ENCODE assay signal across 17 mouse cellular contexts in the genomic region with DNA sequence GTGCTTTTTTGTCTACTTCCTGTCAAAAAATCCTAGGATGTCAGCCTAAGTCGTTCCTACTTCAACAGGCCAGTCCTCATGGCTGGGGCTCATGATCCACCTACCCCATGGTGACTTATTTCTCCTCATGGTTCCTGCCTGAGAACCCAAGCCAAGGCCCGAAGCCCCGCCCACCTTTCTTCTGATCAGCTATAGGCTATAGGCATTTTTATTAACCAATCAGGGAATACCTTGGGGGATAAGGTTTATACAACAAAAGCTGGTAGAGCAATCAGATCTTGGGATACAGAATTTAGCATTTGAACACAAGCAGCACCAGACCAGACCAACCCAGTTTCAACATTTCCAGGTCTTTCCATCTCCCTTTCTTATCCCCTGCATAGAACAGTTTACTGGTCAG.
"Had no signal": no experiment of that assay in that cellular context is flagged by ENCODE, and none has a peak within 500 bp of the region (broad histone marks: within the 10 kb centered on the region; RNA-seq: fewer than 3 reads in every experiment).

No protein-coding gene starts in this region.

- H3K27ac ChIP-seq: midbrain, embryonic 10.5 days; midbrain, embryonic 13.5 days; neural tube, embryonic 13.5 days; neural tube, embryonic 15.5 days had no signal

- H3K9ac ChIP-seq: lung, embryonic 14.5 days; midbrain, embryonic 13.5 days; neural tube, embryonic 13.5 days; neural tube, embryonic 15.5 days had no signal

- H3K36me3 ChIP-seq: midbrain, embryonic 10.5 days; midbrain, embryonic 13.5 days; neural tube, embryonic 13.5 days; neural tube, embryonic 15.5 days had no signal

- H3K4me1 ChIP-seq: midbrain, embryonic 10.5 days; midbrain, embryonic 13.5 days; neural tube, embryonic 13.5 days; neural tube, embryonic 15.5 days had no signal

- H3K27me3 ChIP-seq: midbrain, embryonic 13.5 days; neural tube, embryonic 13.5 days; neural tube, embryonic 15.5 days had no signal

- DNase-seq: lung, adult 18-20 months; lung, embryonic 14.5 days; lung, postnatal 10 days; lung, postnatal 4 days; retina, postnatal 1 day; right cerebral cortex, adult 18-20 months; right cerebral cortex, postnatal 25 days; right cerebral cortex, postnatal 4 days; spleen, adult 18-20 months; thymus, adult 18-20 months; thymus, postnatal 14 days; thymus, postnatal 36 days had no signal

- H3K4me3 ChIP-seq: midbrain, embryonic 10.5 days; midbrain, embryonic 13.5 days; myocyte; neural tube, embryonic 13.5 days; neural tube, embryonic 15.5 days had no signal
